Mouse (Mus musculus) spleen, postnatal 36 days (tissue): ENCODE data around the gene Muc1.
"Not testable (repeated sequence)": the region's sequence is repeated elsewhere in the genome, so short reads cannot be mapped to it uniquely, and the experiment has no call there.

Experiments used
- DNase-seq, 2 experiments: peaks; one replicate each; pipeline ENCODE4 v3.0.0; 2022; ENCODE audit warnings: low spot score in 2 of 2, mixed read lengths in 1 of 2

The Muc1 gene

DNA sequence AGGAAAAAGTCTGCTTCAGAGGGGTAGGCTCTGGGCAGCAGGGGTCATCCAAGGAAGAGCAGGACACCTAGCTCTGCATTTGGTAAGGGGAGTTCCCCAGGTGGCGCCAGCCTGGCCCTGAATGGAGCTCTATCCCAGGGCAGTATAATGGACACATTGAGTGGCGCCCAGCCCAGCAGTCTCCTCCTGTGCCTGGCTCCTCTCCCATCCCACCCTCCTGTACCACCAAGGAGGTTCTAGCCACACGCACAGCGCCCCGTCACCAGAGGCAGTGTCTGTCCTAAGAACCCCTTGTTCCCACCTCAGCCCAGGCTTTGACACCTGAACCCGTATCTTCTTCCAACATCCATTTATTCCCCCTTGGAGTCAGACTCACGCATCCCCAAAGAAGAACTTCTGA is 19.1 kb upstream of the Muc1 start:
- DNase-seq = no peak

- DNase-seq = no peak
Observed at GRCm38 (mm10) chr3:89210162-89210561, 18.7 kb upstream of the Muc1 start.

DNA sequence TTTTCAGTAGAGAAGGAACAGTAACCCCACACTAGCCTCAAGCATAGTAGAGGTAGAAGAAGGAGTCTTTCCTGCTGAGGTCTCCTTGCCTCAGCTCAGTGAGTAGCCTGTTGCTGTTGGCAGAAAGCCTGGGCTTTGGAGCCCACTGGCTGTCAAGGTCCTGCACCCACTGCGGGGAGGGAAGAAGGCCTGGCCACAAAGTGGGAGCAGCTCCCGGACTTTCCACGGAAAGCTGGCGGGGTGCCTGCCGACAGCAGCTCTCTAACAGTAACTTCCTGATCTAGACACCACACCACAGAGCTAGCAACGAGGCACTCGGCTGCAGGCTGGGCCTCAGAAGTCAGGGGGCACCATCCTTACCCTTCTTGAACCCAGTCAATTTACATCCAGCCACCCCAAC is 18.1 kb upstream of the Muc1 start:
- DNase-seq = no peak

- peak; percentile 88 to 90 for DNase-seq
Observed at GRCm38 (mm10) chr3:89213803-89214530, 14.9 kb upstream of the Muc1 start.

- no peak for DNase-seq
Observed at GRCm38 (mm10) chr3:89214681-89215411, 14.0 kb upstream of the Muc1 start, which contains the start of gene Thbs3. Gene Thbs3, plus strand, starts transcription at chr3:89215180.

DNA sequence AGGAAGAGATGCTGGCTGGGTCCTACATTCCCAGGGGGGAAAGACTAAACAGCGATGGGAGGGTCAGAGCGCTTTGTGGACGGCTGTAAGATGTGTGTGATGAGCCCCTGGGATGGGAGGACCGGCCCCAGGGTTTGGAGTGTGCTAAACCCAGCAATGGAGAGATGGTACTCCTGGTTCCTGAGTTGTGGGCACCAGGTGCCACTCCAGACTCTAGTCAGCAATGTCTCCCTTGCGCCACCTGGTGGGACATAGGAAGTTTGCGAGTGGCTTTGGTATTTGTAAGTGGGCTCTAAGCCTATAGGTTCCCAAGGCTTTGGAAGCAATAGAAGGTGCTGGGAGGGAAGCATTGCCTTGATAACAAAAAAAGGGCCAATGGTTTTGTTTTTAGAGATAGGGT is 13.0 kb upstream of the Muc1 start:
- peak; percentile 71 to 74 for DNase-seq

- not testable (repeated sequence) for DNase-seq
Observed at GRCm38 (mm10) chr3:89216407-89216806, 12.4 kb upstream of the Muc1 start.

- no peak for DNase-seq
Observed at GRCm38 (mm10) chr3:89218271-89218670, 10.6 kb upstream of the Muc1 start.

DNA sequence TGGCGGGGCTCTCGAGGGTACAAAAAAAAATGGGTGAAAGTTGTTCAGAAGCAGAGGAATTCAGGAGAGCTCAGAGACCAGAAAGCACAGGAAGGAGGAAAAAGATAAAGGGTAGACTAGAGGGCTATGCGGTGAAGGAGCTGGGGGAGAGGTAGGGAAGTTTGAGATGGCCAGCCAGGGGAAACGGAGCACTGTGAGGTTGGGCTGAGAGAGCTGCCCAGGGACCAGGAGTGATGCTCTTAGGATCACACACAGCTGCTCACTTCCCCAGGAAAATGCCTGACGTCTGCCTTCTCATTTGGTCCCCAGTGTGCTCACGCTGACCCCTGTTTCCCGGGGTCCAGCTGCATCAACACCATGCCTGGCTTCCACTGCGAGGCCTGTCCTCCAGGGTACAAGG is 9.3 kb upstream of the Muc1 start:
- no peak for DNase-seq

DNA sequence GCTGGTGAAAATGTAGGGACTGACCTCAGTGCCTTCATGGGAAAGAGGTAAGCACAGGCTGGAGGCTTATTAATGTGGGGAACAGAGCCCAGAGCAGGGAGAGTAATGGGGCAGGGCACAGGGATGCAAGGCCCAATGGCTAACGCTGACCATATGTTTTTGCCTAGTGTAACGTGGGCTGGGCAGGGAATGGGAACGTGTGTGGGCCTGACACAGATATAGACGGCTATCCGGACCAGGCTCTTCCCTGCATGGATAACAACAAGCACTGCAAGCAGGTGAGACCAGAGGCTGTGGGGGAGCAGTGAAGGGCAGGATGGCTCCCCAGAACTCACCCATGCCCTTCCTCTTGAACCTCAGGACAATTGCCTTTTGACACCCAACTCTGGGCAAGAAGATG is 7.7 kb upstream of the Muc1 start:
- no peak for DNase-seq

DNA sequence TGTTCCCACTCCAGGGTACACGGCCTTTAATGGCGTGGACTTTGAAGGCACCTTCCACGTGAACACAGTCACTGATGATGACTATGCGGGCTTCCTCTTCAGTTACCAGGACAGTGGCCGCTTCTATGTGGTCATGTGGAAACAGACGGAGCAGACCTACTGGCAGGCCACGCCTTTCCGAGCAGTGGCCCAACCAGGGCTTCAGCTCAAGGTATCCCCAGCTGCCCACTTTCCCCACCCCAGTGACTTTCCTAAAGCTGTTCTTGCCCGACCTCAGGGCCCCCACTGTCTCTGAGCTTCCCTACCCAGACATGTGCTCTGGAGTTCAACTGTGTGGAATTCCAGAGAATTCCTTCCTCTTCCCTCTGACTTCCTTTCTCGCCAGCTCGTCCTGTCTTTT is 4.1 kb upstream of the Muc1 start:
- DNase-seq = no peak

DNA sequence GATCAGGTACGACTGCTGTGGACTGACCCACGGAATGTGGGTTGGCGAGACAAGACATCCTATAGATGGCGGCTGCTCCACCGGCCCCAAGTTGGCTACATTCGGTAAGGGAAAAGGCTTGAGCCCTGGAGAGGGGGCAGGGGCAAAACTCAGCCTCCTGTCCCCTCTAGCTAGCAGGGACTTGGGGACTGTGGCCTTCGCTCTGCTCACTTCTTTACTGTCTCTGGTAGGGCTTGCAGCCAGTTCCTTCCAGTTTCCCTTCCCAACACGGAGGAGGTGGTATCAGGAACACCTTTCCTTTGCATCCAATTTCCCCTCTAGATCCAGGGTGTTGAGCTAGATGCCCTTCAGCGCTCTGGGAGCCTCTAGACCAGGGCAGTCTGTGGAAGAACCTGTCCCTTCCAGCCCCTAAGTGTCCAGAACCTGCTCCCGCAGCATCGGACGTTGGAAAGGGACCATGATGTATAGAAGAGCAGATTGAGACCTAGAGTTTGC is 3.5 kb upstream of the Muc1 start:
- DNase-seq = no peak

- no peak for DNase-seq
Observed at GRCm38 (mm10) chr3:89225918-89226317, 2.9 kb upstream of the Muc1 start.

- no peak for DNase-seq
Observed at GRCm38 (mm10) chr3:89226361-89226760, 2.5 kb upstream of the Muc1 start.

DNA sequence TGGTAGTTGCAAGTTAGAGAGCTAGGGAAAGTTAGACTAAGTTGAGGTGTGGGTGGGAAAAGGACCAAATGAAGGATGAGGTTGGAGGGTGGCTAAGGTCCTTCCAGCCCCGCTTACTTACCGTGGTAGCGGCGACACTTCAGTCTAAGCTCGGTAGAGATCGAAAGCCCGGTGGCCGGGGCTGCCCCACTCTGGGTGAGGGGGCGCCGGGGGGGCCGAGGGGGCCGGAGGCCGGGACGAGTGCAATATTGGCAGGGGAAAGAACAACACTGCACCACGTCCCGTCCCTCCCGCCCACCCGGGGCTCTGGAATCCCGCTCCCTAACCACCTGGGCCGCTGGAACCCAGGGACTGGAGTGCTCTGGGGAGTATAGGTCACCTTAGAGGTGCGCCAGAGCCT is 2.0 kb upstream of the Muc1 start, which contains the start of gene Mtx1:
Gene Mtx1 (minus strand): TSS at position 189 of the 400 bp plus-strand sequence.
- no peak for DNase-seq

- DNase-seq = peak in 1 of 2 experiments; percentile 53
Observed at GRCm38 (mm10) chr3:89227307-89228179, 1.3 kb upstream of the Muc1 start.

- peak; percentile 82 to 85 for DNase-seq
Observed at GRCm38 (mm10) chr3:89228180-89228549, 692 bp upstream of the Muc1 start.

GRCm38 (mm10) chr3:89229276-89229675 is 419 bp downstream of the Muc1 start:
- DNase-seq = no peak

- no peak for DNase-seq
Observed at GRCm38 (mm10) chr3:89230561-89230960, 1.7 kb downstream of the Muc1 start.

DNA sequence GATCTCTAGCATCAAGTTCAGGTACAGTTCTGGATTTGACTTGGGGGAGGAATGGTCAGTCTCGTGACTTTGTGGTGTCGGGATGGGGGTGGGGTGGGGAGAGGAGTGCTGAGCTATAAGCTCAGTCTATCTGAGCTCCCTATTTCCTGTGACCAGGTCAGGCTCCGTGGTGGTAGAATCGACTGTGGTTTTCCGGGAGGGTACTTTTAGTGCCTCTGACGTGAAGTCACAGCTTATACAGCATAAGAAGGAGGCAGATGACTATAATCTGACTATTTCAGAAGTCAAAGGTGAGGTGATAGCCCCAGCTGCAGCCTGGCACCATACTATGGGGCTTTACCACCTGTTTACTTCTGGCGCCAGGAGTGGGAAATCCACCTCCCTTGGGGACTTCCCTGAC is 2.5 kb downstream of the Muc1 start:
- DNase-seq = no peak

DNA sequence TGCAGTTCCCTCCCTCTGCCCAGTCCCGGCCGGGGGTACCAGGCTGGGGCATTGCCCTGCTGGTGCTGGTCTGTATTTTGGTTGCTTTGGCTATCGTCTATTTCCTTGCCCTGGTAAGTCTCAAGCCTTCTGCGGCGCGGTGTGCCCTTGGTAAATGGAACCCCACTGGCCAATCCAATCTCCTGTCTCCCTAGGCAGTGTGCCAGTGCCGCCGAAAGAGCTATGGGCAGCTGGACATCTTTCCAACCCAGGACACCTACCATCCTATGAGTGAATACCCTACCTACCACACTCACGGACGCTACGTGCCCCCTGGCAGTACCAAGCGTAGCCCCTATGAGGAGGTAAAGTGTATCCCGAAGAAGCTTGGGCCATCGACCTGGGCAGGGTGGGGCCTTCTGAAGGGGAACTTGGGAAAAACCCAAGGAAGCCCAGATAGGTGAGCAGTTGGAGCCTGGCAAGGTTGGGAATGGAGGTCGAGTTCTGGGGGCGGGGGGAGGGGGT is 3.0 kb downstream of the Muc1 start:
- no peak for DNase-seq

- no peak for DNase-seq
Observed at GRCm38 (mm10) chr3:89232614-89233013, 3.8 kb downstream of the Muc1 start.
